Mouse (Mus musculus) embryonic facial prominence, embryonic 13.5 days (tissue): ENCODE measurements around the gene Tmem120b. TPM values are rescaled to one million over a fixed set of nuclear protein-coding genes. Genes with fewer than 3 reads are reported as not detected.

Source experiments
- ATAC-seq: fragments of 200-750 bp; cut with Nextera tagmentation; 2 replicates; pipeline ENCODE4 v1.8.0; 2017; ENCODE audit warnings: low read depth; ENCODE audit not compliant: insufficient number of reproducible peaks, insufficient read depth, low FRiP score, low TSS enrichment
- H3K27ac ChIP-seq: fragments of 300-500 bp; sonication (generic); 2 replicates; pipeline ENCODE4 v1.5.1; 2015; ENCODE audit warnings: moderate library complexity, mild to moderate bottlenecking, inconsistent platforms
- H3K27me3 ChIP-seq: fragments of 300-500 bp; sonication (generic); 2 replicates; pipeline ENCODE4 v1.6.1; 2015; ENCODE audit warnings: mild to moderate bottlenecking, inconsistent platforms
- H3K36me3 ChIP-seq: fragments of 300-500 bp; sonication (generic); 2 replicates; pipeline ENCODE4 v1.6.1; 2015; ENCODE audit warnings: mild to moderate bottlenecking, inconsistent platforms
- H3K4me1 ChIP-seq: fragments of 300-500 bp; sonication (generic); 2 replicates; pipeline ENCODE4 v1.6.1; 2015; ENCODE audit warnings: inconsistent platforms
- H3K4me2 ChIP-seq: fragments of 300-500 bp; sonication (generic); 2 replicates; pipeline ENCODE4 v1.6.1; 2015; ENCODE audit warnings: moderate library complexity, mild to moderate bottlenecking, inconsistent platforms
- H3K4me3 ChIP-seq: fragments of 300-500 bp; sonication (generic); 2 replicates; pipeline ENCODE4 v1.5.1; 2015; ENCODE audit warnings: mild to moderate bottlenecking, inconsistent platforms
- H3K9ac ChIP-seq: fragments of 300-500 bp; sonication (generic); 2 replicates; pipeline ENCODE4 v1.6.1; 2015; ENCODE audit warnings: mild to moderate bottlenecking, inconsistent platforms
- H3K9me3 ChIP-seq: fragments of 300-500 bp; sonication (generic); 2 replicates; pipeline ENCODE4 v1.6.1; 2016; ENCODE audit warnings: inconsistent platforms
- WGBS: fragments of 180-500 bp; shearing (Covaris S2); methylation state at CpG from one replicate; pipeline ENCODE4 v1.1.7; 2015; ENCODE audit warnings: mixed read lengths; 5-methylcytosine and 5-hydroxymethylcytosine counted together
- polyA plus RNA-seq: library from polyadenylated mRNA; unstranded; fragments of >200 nt; fragmentation: Nextera tagmentation; extraction: Ambion mirVana; gene quantifications from 2 replicates; pipeline ENCODE4 v1.2.1, GENCODE M21; 2015

Tmem120b gene
- polyA plus RNA-seq, 1 experiment from 2014 or later = 14.4 TPM

DNA sequence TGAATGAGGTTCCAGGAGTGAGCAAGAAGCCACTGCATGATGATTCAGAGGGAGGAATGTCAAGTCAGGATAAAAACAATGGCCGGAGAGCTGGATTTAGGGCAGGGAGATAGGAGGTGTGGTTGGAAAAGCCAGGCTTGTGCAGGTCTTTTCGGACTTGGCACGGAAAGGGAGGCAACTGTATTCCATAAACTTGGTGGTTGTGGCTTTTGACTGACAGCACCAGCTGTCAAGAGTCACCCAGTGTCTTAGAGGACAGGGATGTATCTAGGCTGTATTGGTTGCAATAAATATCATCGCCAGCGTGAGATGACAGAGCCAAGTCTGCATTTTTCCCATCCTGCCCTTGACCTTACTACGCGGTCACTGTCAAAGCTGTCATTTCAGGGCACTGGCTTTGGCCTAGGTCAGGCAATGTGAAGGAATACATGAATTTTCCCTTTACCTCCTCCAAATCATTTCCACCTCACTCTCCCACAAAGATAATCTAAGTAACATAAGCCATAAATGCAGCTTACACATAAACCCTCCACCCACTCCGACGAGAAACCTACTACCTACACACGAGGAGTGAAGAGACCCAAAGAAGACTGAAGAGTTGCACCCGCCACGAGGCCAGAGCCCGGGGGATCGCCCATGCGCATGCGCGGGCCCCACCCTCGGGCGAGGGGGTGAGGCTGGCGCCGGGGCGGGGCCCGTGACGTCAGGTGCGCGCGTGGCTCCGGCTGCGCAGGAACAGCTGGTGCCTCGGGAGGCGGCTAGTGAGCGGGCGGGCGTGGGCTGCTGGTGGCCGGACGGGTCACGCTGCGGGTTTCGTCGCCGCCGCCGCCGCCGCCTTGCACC lies 7.6 kb downstream of the Tmem120b start:
- peak; percentile 91 for ATAC-seq
- peak overlapping the region; percentile 73 for H3K27ac ChIP-seq

DNA sequence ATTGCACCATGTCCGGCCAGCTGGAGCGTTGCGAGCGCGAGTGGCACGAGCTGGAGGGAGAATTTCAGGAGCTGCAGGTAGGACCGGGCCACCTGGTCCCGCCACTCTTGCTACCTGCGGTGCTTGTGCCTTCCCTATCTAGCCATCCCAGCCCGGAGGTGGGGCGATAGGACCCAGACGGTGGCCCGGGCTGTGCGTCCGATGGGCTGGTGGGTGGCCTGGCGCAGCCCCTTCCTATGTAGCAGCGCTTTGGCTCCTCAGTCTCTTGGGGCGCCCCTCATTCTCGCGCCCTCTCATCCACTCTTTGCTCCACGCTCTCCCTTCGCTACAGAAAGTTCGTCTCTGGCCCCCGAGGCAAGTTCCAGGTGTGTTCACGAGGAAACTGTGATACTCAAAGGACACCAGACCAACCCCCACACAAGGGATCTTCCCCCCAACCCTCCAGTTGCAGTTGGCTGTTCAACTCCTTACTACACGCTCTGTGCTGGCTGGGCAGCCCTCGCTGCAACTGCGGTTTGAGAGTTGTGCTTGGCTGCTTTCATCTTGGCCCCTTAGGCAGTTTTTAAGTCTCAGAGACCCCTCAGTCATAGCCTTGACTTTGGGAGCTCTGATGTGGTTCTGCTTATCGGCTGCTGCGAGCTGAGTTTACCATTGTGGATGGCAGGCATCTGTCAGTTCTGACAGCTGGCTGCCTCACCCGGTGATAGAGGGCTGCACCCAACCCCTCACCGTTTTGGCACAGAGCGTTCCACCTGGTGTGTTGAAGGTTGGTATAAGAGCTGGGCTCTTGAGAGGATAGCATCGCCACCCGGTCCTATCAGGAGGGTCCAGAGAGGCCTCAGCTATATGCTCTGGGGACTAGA lies 8.4 kb downstream of the Tmem120b start:
- H3K9ac ChIP-seq = peak overlapping the region; percentile 80
- H3K36me3 ChIP-seq = no peaks in the 10 kb centered on the region
- H3K4me1 ChIP-seq = peaks cover 24% of the 10 kb centered on the region
- 3% methylated on average over 35 of the region's 35 CpGs for WGBS
- H3K9me3 ChIP-seq = no peaks in the 10 kb centered on the region
- no peaks in the 10 kb centered on the region for H3K27me3 ChIP-seq
- peak overlapping the region; percentile 74 for H3K4me3 ChIP-seq
- peak overlapping the region; percentile 73 for H3K27ac ChIP-seq
- peak overlapping the region; percentile 97 for H3K4me2 ChIP-seq
- peak; percentile 81 for ATAC-seq

More for the DNA sequence above, 7.6 kb downstream of the Tmem120b start:
- Histone ChIP-seq H3K27me3 (no peaks in the 10 kb centered on the region), H3K4me2 (peak overlapping the region; percentile 97), H3K36me3 (no peaks in the 10 kb centered on the region), H3K9ac (peak overlapping the region; percentile 80), H3K9me3 (no peaks in the 10 kb centered on the region), H3K4me1 (peaks cover 24% of the 10 kb centered on the region), H3K4me3 (peak overlapping the region; percentile 74)
- WGBS = 7% methylated on average over 45 of the region's 45 CpGs

DNA sequence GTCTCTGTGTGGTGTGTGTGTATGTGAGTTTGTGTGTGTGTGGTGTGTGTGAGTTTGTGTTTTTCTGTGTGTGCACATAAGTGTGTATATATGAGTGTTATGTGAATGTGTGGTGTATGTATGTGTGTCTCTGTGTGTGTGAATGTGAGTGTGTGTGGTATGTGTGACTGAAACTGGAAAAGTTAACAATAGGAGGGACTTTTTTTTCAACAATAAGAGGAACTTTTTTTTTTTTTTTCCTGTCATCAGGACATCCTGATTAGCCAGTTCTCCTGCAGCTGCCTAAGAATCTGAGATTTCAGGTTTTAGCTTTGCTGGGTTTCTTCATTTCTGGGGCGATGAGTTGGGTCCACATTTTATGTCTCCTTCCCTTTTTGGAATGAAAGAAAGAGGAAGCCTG lies 11.4 kb downstream of the Tmem120b start:
- Histone ChIP-seq H3K4me3 (no peak overlapping the region), H3K4me1 (peaks cover 24% of the 10 kb centered on the region), H3K9ac (0 out of 2 replicates have a peak overlapping the region, but pooled peaks have one; percentile 7), H3K27me3 (no peaks in the 10 kb centered on the region), H3K27ac (0 out of 2 replicates have a peak overlapping the region, but pooled peaks have one; percentile 29), H3K9me3 (no peaks in the 10 kb centered on the region), H3K36me3 (no peaks in the 10 kb centered on the region), H3K4me2 (no peak overlapping the region)
- WGBS = 86% methylated on average over 1 of the region's 1 CpGs
- no peak for ATAC-seq

DNA sequence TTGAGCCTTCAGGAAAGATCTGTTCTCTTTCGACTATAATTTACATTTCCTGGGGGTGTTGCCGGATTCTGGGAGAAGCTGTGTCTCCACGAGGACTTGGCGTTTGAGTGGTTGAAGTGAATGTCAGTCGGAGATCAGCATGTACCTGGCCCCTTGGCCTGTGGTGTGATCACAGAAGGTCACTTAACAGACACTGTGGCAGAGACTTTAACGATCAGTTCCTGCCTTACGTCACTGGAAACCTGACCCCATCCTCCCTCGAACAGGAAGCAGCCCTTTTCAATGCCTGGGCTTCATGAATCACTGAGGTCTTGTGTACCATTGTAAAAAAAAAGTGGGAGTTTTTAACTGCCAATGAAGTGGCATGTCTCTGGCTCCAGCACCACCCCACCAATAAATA lies 11.8 kb downstream of the Tmem120b start:
- Histone ChIP-seq H3K36me3 (no peaks in the 10 kb centered on the region), H3K9me3 (no peaks in the 10 kb centered on the region), H3K27ac (0 out of 2 replicates have a peak overlapping the region, but pooled peaks have one; percentile 29), H3K4me2 (no peak overlapping the region), H3K4me3 (no peak overlapping the region), H3K9ac (no peak overlapping the region), H3K27me3 (no peaks in the 10 kb centered on the region), H3K4me1 (peaks cover 24% of the 10 kb centered on the region)
- no peak for ATAC-seq
- WGBS = 49% methylated on average over 8 of the region's 8 CpGs

DNA sequence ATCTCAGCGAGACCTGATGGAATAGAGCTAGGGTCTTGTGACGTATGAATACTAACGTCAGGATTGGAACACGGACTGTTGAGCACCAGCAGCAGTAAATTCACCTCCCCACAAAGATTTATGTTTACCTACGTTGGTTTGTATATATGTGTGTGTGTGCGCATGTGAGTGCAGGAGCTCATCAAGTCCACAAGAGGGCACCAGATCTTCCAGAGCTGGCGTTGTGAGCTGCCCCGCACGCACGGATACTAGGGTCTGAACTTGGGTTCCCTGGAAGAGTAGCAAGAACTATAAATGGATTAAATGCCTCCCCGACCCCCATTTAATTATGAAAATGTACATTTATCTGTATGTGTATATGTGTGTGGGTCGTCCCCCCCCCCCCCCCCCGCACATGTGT lies 12.3 kb downstream of the Tmem120b start:
- no peak overlapping the region for H3K4me2 ChIP-seq
- H3K36me3 ChIP-seq = no peaks in the 10 kb centered on the region
- H3K9ac ChIP-seq = no peak overlapping the region
- H3K27me3 ChIP-seq = no peaks in the 10 kb centered on the region
- no peaks in the 10 kb centered on the region for H3K9me3 ChIP-seq
- 95% methylated on average over 13 of the region's 13 CpGs for WGBS
- H3K27ac ChIP-seq = no peak overlapping the region
- H3K4me3 ChIP-seq = no peak overlapping the region
- peaks cover 21% of the 10 kb centered on the region for H3K4me1 ChIP-seq
- no peak for ATAC-seq

DNA sequence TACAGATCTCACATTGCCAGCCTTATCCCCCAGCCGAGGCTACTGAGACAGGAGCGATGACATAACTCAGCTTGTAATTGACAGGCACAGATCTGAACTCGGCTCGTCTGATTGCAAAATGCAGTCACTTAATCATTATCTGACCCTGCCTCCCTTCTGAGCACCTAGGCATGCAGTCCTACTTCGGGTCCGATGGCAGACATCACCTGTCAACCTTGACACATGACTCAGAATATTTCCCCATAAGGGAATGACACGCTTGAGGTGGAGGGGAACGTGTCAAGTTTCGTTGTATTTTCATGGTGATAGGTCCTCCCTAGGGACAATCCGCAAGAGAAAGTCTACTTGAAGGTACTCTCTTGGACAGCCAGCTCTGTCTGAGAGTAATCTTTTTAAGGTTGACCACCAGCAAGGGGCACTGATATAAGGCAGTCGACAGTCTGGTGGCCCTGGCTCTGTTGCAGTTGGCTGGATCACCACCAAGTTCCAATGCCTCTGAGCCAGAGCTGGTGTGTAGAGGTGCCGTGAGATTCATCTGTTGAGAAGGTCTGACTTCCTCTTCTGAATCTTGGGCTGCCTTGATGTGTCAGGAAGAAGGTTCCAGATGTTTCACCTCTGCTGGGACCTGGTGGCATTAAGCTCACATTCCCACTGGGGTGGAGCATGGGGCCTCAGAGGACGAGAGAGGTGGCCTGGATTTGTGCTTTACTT lies 15.3 kb downstream of the Tmem120b start:
- 61% methylated on average over 13 of the region's 13 CpGs for WGBS

DNA sequence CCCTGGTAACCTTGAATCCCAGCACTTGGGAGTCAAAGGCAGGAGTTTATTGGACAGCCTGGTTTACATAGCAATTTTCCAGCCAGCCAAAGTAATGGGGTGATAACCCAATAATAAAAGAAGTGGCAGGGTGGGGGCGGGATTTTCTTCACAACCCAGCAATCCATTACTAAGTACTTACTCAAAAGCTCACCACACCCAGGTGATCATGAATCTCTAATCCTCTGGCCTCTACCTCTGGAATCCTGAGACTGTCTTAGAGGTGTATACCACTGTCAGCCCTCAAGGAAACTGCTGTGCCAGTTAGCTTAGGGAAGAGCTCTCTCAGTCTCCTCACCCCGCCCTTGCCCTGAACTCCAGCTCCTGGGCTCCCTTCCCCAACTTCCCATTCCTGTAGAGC lies 18.3 kb downstream of the Tmem120b start:
- Histone ChIP-seq H3K36me3 (no peaks in the 10 kb centered on the region), H3K9ac (no peak overlapping the region), H3K4me2 (no peak overlapping the region), H3K4me3 (no peak overlapping the region), H3K9me3 (no peaks in the 10 kb centered on the region), H3K27me3 (no peaks in the 10 kb centered on the region), H3K27ac (no peak overlapping the region), H3K4me1 (no peaks in the 10 kb centered on the region)
- no peak for ATAC-seq
- WGBS = 75% methylated on average over 2 of the region's 2 CpGs

More for the DNA sequence above, 15.3 kb downstream of the Tmem120b start:
- Histone ChIP-seq H3K27me3 (no peaks in the 10 kb centered on the region), H3K27ac (no peak overlapping the region), H3K9ac (no peak overlapping the region), H3K9me3 (no peaks in the 10 kb centered on the region), H3K36me3 (no peaks in the 10 kb centered on the region), H3K4me3 (no peak overlapping the region), H3K4me2 (no peak overlapping the region), H3K4me1 (peaks cover 3% of the 10 kb centered on the region; the same call in 1 of the 2 replicates)
- ATAC-seq = no peak

DNA sequence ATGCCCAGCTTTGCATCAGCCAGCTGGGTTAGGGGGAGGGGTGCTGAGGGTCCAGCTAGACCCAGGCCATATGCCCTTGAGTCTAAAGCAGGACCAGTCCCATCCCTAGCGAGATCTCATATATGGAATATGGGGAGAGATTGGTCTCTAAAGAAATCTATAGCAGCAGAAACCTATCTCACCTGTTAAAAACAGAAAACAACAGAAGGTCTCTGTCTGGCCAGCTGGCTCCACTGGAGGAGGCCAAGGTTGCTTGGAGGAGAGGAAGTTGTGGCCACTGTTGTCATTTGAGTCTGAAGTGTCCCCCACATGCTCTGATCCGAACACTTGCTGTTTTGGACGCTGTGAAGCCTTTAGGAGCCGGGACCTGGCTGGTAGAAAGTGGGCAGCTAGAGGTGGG lies 20.6 kb downstream of the Tmem120b start:
- Histone ChIP-seq H3K4me2 (no peak overlapping the region), H3K9ac (no peak overlapping the region), H3K27ac (no peak overlapping the region), H3K9me3 (no peaks in the 10 kb centered on the region), H3K27me3 (no peaks in the 10 kb centered on the region), H3K36me3 (no peaks in the 10 kb centered on the region), H3K4me3 (no peak overlapping the region), H3K4me1 (no peaks in the 10 kb centered on the region)
- WGBS = 90% methylated on average over 4 of the region's 4 CpGs
- no peak for ATAC-seq

DNA sequence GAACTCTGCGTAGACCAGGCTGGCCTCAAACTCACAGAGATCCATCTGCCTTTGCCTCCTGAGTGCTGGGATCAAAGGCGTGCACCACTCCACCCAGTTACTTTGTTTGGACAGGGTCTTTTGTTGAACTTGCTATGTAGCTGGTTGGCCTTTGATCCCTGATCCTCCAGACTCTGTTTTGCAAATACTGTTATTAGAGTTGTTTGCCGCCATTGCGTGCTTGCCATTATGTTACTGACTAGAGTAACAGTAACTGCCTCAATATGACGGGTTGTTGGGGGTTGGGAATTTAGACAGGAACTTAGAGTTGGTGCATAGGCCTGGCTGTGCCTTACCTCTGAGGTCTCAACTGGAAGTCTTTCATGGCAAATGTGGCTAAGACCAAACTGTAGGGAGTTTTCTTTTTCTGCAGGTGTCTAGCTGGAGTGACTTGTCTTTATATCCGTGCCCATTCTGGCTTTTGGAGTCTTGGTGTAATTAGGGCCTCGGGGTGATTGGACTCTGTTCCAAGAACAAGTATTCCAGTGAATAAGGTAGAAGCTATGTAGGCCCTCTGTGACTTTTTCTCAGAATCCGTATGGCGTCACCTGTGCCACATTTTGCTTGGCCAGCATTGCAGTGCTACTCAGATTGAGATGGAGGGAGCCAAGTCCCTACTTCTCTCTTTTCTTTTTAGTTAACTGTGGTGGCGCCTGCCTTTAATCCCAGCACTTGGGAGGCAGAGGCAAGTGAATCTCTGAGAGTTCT lies 22.5 kb downstream of the Tmem120b start:
- Histone ChIP-seq H3K9ac (no peak overlapping the region), H3K4me3 (no peak overlapping the region), H3K27me3 (no peaks in the 10 kb centered on the region), H3K27ac (no peak overlapping the region), H3K4me2 (no peak overlapping the region), H3K36me3 (no peaks in the 10 kb centered on the region), H3K9me3 (no peaks in the 10 kb centered on the region), H3K4me1 (no peaks in the 10 kb centered on the region)
- ATAC-seq = no peak
- 85% methylated on average over 10 of the region's 10 CpGs for WGBS

DNA sequence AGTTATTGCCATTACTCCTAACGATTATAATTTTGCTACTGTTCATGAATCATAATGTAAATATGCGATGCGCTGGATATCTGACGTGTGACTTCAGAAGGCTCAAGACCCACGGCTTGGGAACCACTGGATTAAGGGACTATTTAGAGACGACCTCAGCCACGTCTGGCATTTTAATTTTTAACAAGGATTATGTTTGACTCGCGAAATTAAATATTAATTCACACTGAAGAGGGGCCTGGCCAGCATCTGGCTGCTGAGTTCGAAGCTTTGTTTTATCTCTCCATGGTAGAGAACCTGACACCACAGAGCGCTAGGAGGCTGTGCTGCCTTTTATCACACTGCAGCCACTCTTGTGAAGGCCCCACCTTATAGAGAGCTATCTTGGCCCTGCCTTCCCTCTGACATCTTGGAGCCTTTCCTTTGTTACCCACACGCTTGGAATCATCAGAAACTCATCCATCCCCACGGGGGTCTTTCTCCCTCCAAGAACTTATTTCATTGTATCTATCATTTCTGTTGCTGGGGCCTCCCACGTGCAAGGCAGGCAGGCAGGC lies 24.9 kb downstream of the Tmem120b start:
- no peak for ATAC-seq
- WGBS = 83% methylated on average over 14 of the region's 14 CpGs
- no peaks in the 10 kb centered on the region for H3K27me3 ChIP-seq
- H3K4me1 ChIP-seq = no peaks in the 10 kb centered on the region
- no peak overlapping the region for H3K4me3 ChIP-seq
- H3K9me3 ChIP-seq = no peaks in the 10 kb centered on the region
- H3K4me2 ChIP-seq = no peak overlapping the region
- H3K27ac ChIP-seq = no peak overlapping the region
- no peaks in the 10 kb centered on the region for H3K36me3 ChIP-seq
- no peak overlapping the region for H3K9ac ChIP-seq
